8 mouse cellular contexts compared by ENCODE assay signal in genomic region chr17:15825481-15826396, GRCm38 (mm10). TPM values are rescaled to one million over a fixed set of nuclear protein-coding genes. Genes with fewer than 3 reads are reported as not detected.
DNase-seq lines count a peak whose midpoint lies in the region; ATAC-seq and TF ChIP-seq lines count a peak whose summit lies in the region.

No protein-coding gene starts in this region.

- no peaks in the 10 kb centered on the region for H3K27me3 ChIP-seq in forebrain, embryonic 12.5 days
- H3K27me3 ChIP-seq in hindbrain, embryonic 12.5 days = no peaks in the 10 kb centered on the region
- H3K27me3 ChIP-seq in limb, embryonic 10.5 days (ENCODE audit: low read depth, poor library complexity, severe bottlenecking) = peaks cover 21% of the 10 kb centered on the region
- H3K27me3 ChIP-seq in midbrain, postnatal 0 days (ENCODE audit: insufficient read depth, low read length) = no peaks in the 10 kb centered on the region
- H3K27me3 ChIP-seq in testis, adult 2 months (ENCODE audit: control insufficient read depth, insufficient read depth, low read length) = peaks cover 4% of the 10 kb centered on the region

- peak overlapping the region; percentile 91 for H3K27ac ChIP-seq in forebrain, embryonic 12.5 days
- H3K27ac ChIP-seq in hindbrain, embryonic 12.5 days = peak overlapping the region; percentile 98
- H3K27ac ChIP-seq in limb, embryonic 10.5 days = peak overlapping the region; percentile 97
- peak overlapping the region; percentile 96 for H3K27ac ChIP-seq in midbrain, postnatal 0 days (ENCODE audit: low read depth, low read length)
- peak overlapping the region; percentile 83 for H3K27ac ChIP-seq in testis, adult 2 months (ENCODE audit: control insufficient read depth, insufficient read depth, low read depth, low read length)

- no peak for TF ChIP-seq POLR2A in testis, adult 2 months (IDR thresholded peaks at IDR 0.05; ENCODE audit: control insufficient read depth, low read depth, low read length)

- WGBS in forebrain, embryonic 12.5 days = under 1% methylated on average over 92 of the region's 102 CpGs
- under 1% methylated on average over 97 of the region's 102 CpGs for WGBS in hindbrain, embryonic 12.5 days
- under 1% methylated on average over 99 of the region's 102 CpGs for WGBS in limb, embryonic 10.5 days
- WGBS in midbrain, postnatal 0 days = under 1% methylated on average over 92 of the region's 102 CpGs

- no peaks in the 10 kb centered on the region for H3K9me3 ChIP-seq in forebrain, embryonic 12.5 days
- no peaks in the 10 kb centered on the region for H3K9me3 ChIP-seq in hindbrain, embryonic 12.5 days (replicated peaks)
- no peaks in the 10 kb centered on the region for H3K9me3 ChIP-seq in limb, embryonic 10.5 days (replicated peaks)
- no peaks in the 10 kb centered on the region for H3K9me3 ChIP-seq in midbrain, postnatal 0 days (ENCODE audit: low read length)

- H3K4me3 ChIP-seq in forebrain, embryonic 12.5 days (replicated peaks) = peak overlapping the region; percentile 97
- peak overlapping the region; percentile 97 for H3K4me3 ChIP-seq in hindbrain, embryonic 12.5 days
- H3K4me3 ChIP-seq in limb, embryonic 10.5 days = peak overlapping the region; percentile 93
- H3K4me3 ChIP-seq in midbrain, postnatal 0 days (ENCODE audit: low read depth, low read length) = peak overlapping the region; percentile 98
- peak overlapping the region; percentile 92 for H3K4me3 ChIP-seq in testis, adult 2 months (ENCODE audit: control insufficient read depth, low read depth, low read length)

- peaks cover 6% of the 10 kb centered on the region; the same call in 1 of the 2 replicates for H3K36me3 ChIP-seq in forebrain, embryonic 12.5 days (replicated peaks)
- peaks cover 2% of the 10 kb centered on the region; the same call in 1 of the 2 replicates for H3K36me3 ChIP-seq in hindbrain, embryonic 12.5 days
- peaks cover 3% of the 10 kb centered on the region for H3K36me3 ChIP-seq in limb, embryonic 10.5 days
- no peaks in the 10 kb centered on the region for H3K36me3 ChIP-seq in midbrain, postnatal 0 days (ENCODE audit: insufficient read depth, low read length)
- no peaks in the 10 kb centered on the region for H3K36me3 ChIP-seq in testis, adult 2 months (ENCODE audit: control insufficient read depth, insufficient read depth, low read length)

- peak; percentile 45 to 52 for DNase-seq in left cerebral cortex, adult 18-20 months (ENCODE audit: low spot score in 2 of 2)
- no peak for DNase-seq in left cerebral cortex, adult 11 months (ENCODE audit: low spot score)
- DNase-seq in adrenal gland, postnatal 10 days = peak; percentile 65
- peak; percentile 74 for DNase-seq in limb, embryonic 10.5 days (ENCODE audit: low spot score)
- DNase-seq in midbrain, postnatal 0 days (ENCODE audit: low spot score) = no peak

- peak; percentile 50 for ATAC-seq in forebrain, embryonic 12.5 days (ENCODE audit: low FRiP score)
- ATAC-seq in hindbrain, embryonic 12.5 days (ENCODE audit: low FRiP score) = peak; percentile 46
- peak; percentile 70 for ATAC-seq in midbrain, postnatal 0 days (ENCODE audit: low FRiP score)

- TF ChIP-seq CTCF in midbrain, postnatal 0 days (IDR thresholded peaks at IDR 0.05) = no peak
- TF ChIP-seq CTCF in testis, adult 2 months (IDR thresholded peaks at IDR 0.05; ENCODE audit: control insufficient read depth, insufficient read depth, insufficient replicate concordance, low read depth, low read length) = no peak

- peak overlapping the region; percentile 97 for H3K9ac ChIP-seq in forebrain, embryonic 12.5 days
- H3K9ac ChIP-seq in hindbrain, embryonic 12.5 days = peak overlapping the region; percentile 99
- H3K9ac ChIP-seq in midbrain, postnatal 0 days (replicated peaks; ENCODE audit: low read length, poor library complexity, severe bottlenecking) = peak overlapping the region; percentile 93

- H3K4me1 ChIP-seq in forebrain, embryonic 12.5 days = peaks cover 55% of the 10 kb centered on the region
- peaks cover 37% of the 10 kb centered on the region for H3K4me1 ChIP-seq in hindbrain, embryonic 12.5 days
- peaks cover 57% of the 10 kb centered on the region for H3K4me1 ChIP-seq in limb, embryonic 10.5 days
- peaks cover 2% of the 10 kb centered on the region; the same call in 1 of the 2 replicates for H3K4me1 ChIP-seq in midbrain, postnatal 0 days (ENCODE audit: insufficient read depth, low read length)
- peaks cover 22% of the 10 kb centered on the region for H3K4me1 ChIP-seq in testis, adult 2 months (ENCODE audit: control insufficient read depth, insufficient read depth, low read length)

- H3K4me2 ChIP-seq in forebrain, embryonic 12.5 days = peak overlapping the region; percentile 82
- peak overlapping the region; percentile 77 for H3K4me2 ChIP-seq in hindbrain, embryonic 12.5 days (replicated peaks)
- H3K4me2 ChIP-seq in midbrain, postnatal 0 days (ENCODE audit: low read depth, low read length, poor library complexity, severe bottlenecking) = peak overlapping the region; percentile 86

RNA-seq across cellular contexts. Expression of gene Rgmb, which starts 5.1 kb away (rescaled TPM):
- 10 to 100 TPM; 56.6 to 63.7 TPM for total RNA-seq in left cerebral cortex, adult 18-20 months (2021)
- total RNA-seq in adrenal gland, postnatal 10 days (2021) = 10 to 100 TPM; 21.7 to 26.4 TPM
- polyA plus RNA-seq in forebrain, embryonic 12.5 days (2016; fragmentation: Nextera tagmentation; extraction: Ambion mirVana) = 65.1 and 70.8 TPM in 2 replicates
- polyA plus RNA-seq in hindbrain, embryonic 12.5 days (2016; fragmentation: Nextera tagmentation; extraction: Ambion mirVana) = 140 and 156 TPM in 2 replicates
- polyA plus RNA-seq in limb, embryonic 10.5 days (2016; fragmentation: Nextera tagmentation; extraction: Ambion mirVana) = 9.0 and 14.2 TPM in 2 replicates
- total RNA-seq in midbrain, postnatal 0 days (2014; rRNA removed) = 112 and 144 TPM in 2 replicates
- polyA plus RNA-seq in midbrain, postnatal 0 days (2015; fragmentation: Nextera tagmentation; extraction: Ambion mirVana) = 53.9 and 55.2 TPM in 2 replicates
- 3.4 and 4.6 TPM in 2 replicates for polyA plus RNA-seq in testis, adult 2 months (2012; rRNA removed)

Comparison
In these comparisons a context has a peak if more than half of its experiments do, and no peak if none do; other contexts are left out.
1. DNase-seq: peak in left cerebral cortex, adult 18-20 months (2 of 2), adrenal gland, postnatal 10 days (single experiment) and limb, embryonic 10.5 days (single experiment); none in left cerebral cortex, adult 11 months (single experiment) and midbrain, postnatal 0 days (single experiment).
2. Peak in every context shown above with its lines, with median percentiles within 50 percentile points of each other: ATAC-seq, H3K27ac ChIP-seq, H3K4me2 ChIP-seq, H3K4me3 ChIP-seq and H3K9ac ChIP-seq.